20 mouse cellular contexts compared by ENCODE assay signal in genomic region chr2:179520941-179521340, GRCm38 (mm10).
A peak's percentile ranks its signal among the peaks of the same experiment; 100 is the strongest.
DNase-seq lines count a peak whose midpoint lies in the region; ATAC-seq and TF ChIP-seq lines count a peak whose summit lies in the region.
"Had no signal": no experiment of that assay in that cellular context is flagged by ENCODE, and none has a peak within 500 bp of the region (broad histone marks: within the 10 kb centered on the region; RNA-seq: fewer than 3 reads in every experiment).

No protein-coding gene starts in this region.

- H3K27me3 ChIP-seq in forebrain, embryonic 10.5 days (ENCODE audit: poor library complexity, severe bottlenecking): peaks cover 23% of the 10 kb centered on the region
- H3K27me3 ChIP-seq in forebrain, embryonic 16.5 days (replicated peaks; ENCODE audit: control insufficient read depth, insufficient read depth, low read length): no peaks in the 10 kb centered on the region
- H3K27me3 ChIP-seq in limb, embryonic 12.5 days: peaks cover 8% of the 10 kb centered on the region; the same call in 1 of the 2 replicates
- H3K27me3 ChIP-seq in limb, embryonic 10.5 days (ENCODE audit: low read depth, poor library complexity, severe bottlenecking): no peaks in the 10 kb centered on the region
- H3K27me3 ChIP-seq: hindbrain, embryonic 15.5 days had no signal

- no peak overlapping the region for H3K4me3 ChIP-seq in forebrain, embryonic 10.5 days
- no peak overlapping the region for H3K4me3 ChIP-seq in forebrain, embryonic 16.5 days (replicated peaks; ENCODE audit: low read length)
- no peak overlapping the region for H3K4me3 ChIP-seq in limb, embryonic 12.5 days (replicated peaks)
- no peak overlapping the region for H3K4me3 ChIP-seq in limb, embryonic 10.5 days
- 0 out of 4 replicates have a peak overlapping the region, but pooled peaks of 1 of the 2 experiments have one; percentile 0 for H3K4me3 ChIP-seq in ES-E14 (ENCODE audit: insufficient read depth in 1 of 2, low read depth in 1 of 2, low read length in 2 of 2, poor library complexity in 1 of 2, severe bottlenecking in 1 of 2)
- H3K4me3 ChIP-seq: embryonic facial prominence, embryonic 10.5 days; heart, adult 2 months; heart, embryonic 12.5 days; hindbrain, embryonic 15.5 days had no signal

- peak overlapping the region; percentile 80 for H3K27ac ChIP-seq in forebrain, embryonic 10.5 days
- no peak overlapping the region for H3K27ac ChIP-seq in forebrain, embryonic 16.5 days (ENCODE audit: low read length)
- H3K27ac ChIP-seq in limb, embryonic 12.5 days: 0 out of 2 replicates have a peak overlapping the region, but pooled peaks have one; percentile 7
- H3K27ac ChIP-seq in limb, embryonic 10.5 days: no peak overlapping the region; the same call in 1 of the 2 replicates
- H3K27ac ChIP-seq in ES-E14 (ENCODE audit: insufficient read depth, low read depth, low read length, poor library complexity, severe bottlenecking): no peak overlapping the region
- H3K27ac ChIP-seq: embryonic facial prominence, embryonic 10.5 days; heart, adult 2 months; hindbrain, embryonic 15.5 days had no signal

- 72% methylated on average over 6 of the region's 6 CpGs for WGBS in forebrain, embryonic 10.5 days
- 78% methylated on average over 6 of the region's 6 CpGs for WGBS in forebrain, embryonic 16.5 days
- 83% methylated on average over 6 of the region's 6 CpGs for WGBS in limb, embryonic 12.5 days
- 85% methylated on average over 6 of the region's 6 CpGs for WGBS in limb, embryonic 10.5 days

- no peak overlapping the region for H3K4me2 ChIP-seq in forebrain, embryonic 16.5 days (ENCODE audit: low read length)
- no peak overlapping the region for H3K4me2 ChIP-seq in limb, embryonic 12.5 days
- H3K4me2 ChIP-seq: heart, embryonic 12.5 days; hindbrain, embryonic 15.5 days had no signal

- H3K9me3 ChIP-seq in forebrain, embryonic 10.5 days: peaks cover 2% of the 10 kb centered on the region; the same call in 1 of the 2 replicates
- H3K9me3 ChIP-seq in forebrain, embryonic 16.5 days (ENCODE audit: control insufficient read depth, low read length): no peaks in the 10 kb centered on the region
- no peaks in the 10 kb centered on the region for H3K9me3 ChIP-seq in limb, embryonic 12.5 days
- no peaks in the 10 kb centered on the region for H3K9me3 ChIP-seq in limb, embryonic 10.5 days (replicated peaks)
- no peaks in the 10 kb centered on the region for H3K9me3 ChIP-seq in ES-E14 (ENCODE audit: control insufficient read depth, insufficient read depth, low read depth, low read length)
- H3K9me3 ChIP-seq: embryonic facial prominence, embryonic 10.5 days; heart, embryonic 12.5 days; hindbrain, embryonic 15.5 days had no signal

- intact Hi-C loops in gastrocnemius, postnatal 36 days (cut with DNase I): no loop called here

- ATAC-seq in forebrain, embryonic 16.5 days: no peak
- no peak for ATAC-seq in limb, embryonic 12.5 days (ENCODE audit: insufficient number of reproducible peaks, insufficient read depth, low FRiP score, low TSS enrichment, low read depth)
- ATAC-seq: CD4-positive, CD25-positive, alpha-beta regulatory T cell, adult 4 months; inflammation-experienced regulatory T-cells, adult 6 months; intestine, postnatal 0 days had no signal

- DNase-seq in forebrain, embryonic 10.5 days (ENCODE audit: extremely low spot score, low spot score): no peak
- DNase-seq in limb, embryonic 10.5 days (ENCODE audit: low spot score): no peak
- DNase-seq in ES-E14 (ENCODE audit: low read depth, low spot score): no peak
- DNase-seq in gastrocnemius, postnatal 36 days: no peak
- DNase-seq in right cerebral cortex, postnatal 14 days: no peak
- DNase-seq: adrenal gland, adult 8-10 months; adrenal gland, postnatal 36 days; B cell, adult 2 months; cerebellum, adult 2 months; cerebellum, postnatal 10 days; gastrocnemius, postnatal 10 days; heart, adult 2 months had no signal

- no peak overlapping the region for H3K9ac ChIP-seq in forebrain, embryonic 16.5 days (replicated peaks; ENCODE audit: low read depth, low read length)
- no peak overlapping the region for H3K9ac ChIP-seq in limb, embryonic 12.5 days (replicated peaks)
- H3K9ac ChIP-seq in ES-E14 (ENCODE audit: insufficient read depth, low read depth, low read length, poor library complexity, severe bottlenecking): peak overlapping the region; percentile 46; the same call in 1 of the 2 replicates
- H3K9ac ChIP-seq: heart, embryonic 12.5 days; hindbrain, embryonic 15.5 days had no signal

- in situ Hi-C loops in ES-E14 (cut with MboI; ENCODE audit: low sequenced_read_pairs in 2 of 2, unreplicated experiment in 2 of 2): no loop called here

- peaks cover 3% of the 10 kb centered on the region; the same call in 1 of the 2 replicates for H3K36me3 ChIP-seq in forebrain, embryonic 10.5 days (replicated peaks)
- H3K36me3 ChIP-seq in forebrain, embryonic 16.5 days (ENCODE audit: control insufficient read depth, insufficient read depth): no peaks in the 10 kb centered on the region
- H3K36me3 ChIP-seq in limb, embryonic 12.5 days: no peaks in the 10 kb centered on the region
- no peaks in the 10 kb centered on the region for H3K36me3 ChIP-seq in limb, embryonic 10.5 days
- no peaks in the 10 kb centered on the region for H3K36me3 ChIP-seq in ES-E14 (ENCODE audit: control insufficient read depth, insufficient read depth, low read length, poor library complexity, severe bottlenecking)
- H3K36me3 ChIP-seq: embryonic facial prominence, embryonic 10.5 days; heart, embryonic 12.5 days; hindbrain, embryonic 15.5 days had no signal

- H3K4me1 ChIP-seq in forebrain, embryonic 10.5 days: peaks cover 81% of the 10 kb centered on the region
- H3K4me1 ChIP-seq in forebrain, embryonic 16.5 days (replicated peaks; ENCODE audit: control insufficient read depth, insufficient read depth, low read length): peaks cover 39% of the 10 kb centered on the region
- peaks cover 51% of the 10 kb centered on the region for H3K4me1 ChIP-seq in limb, embryonic 12.5 days (replicated peaks)
- H3K4me1 ChIP-seq in limb, embryonic 10.5 days: peaks cover 54% of the 10 kb centered on the region
- peaks cover 9 to 39% of the 10 kb centered on the region in 2 experiments; a peak in 3 of 4 replicates for H3K4me1 ChIP-seq in ES-E14 (ENCODE audit: control insufficient read depth in 2 of 2, insufficient read depth in 2 of 2, low read length in 2 of 2, poor library complexity in 1 of 2)
- H3K4me1 ChIP-seq: heart, embryonic 12.5 days had no signal

TF ChIP-seq in ES-E14, 5 proteins besides CTCF, POLR2A, EP300 and RAD21:
- TF ChIP-seq ZC3H11A (IDR thresholded peaks at IDR 0.05; ENCODE audit: borderline replicate concordance, low read depth, low read length) (no peak), CHD2 (IDR thresholded peaks at IDR 0.05; ENCODE audit: low read depth, low read length) (no peak), MAFK (IDR thresholded peaks at IDR 0.05; ENCODE audit: insufficient read depth, low read depth, low read length) (no peak), HCFC1 (IDR thresholded peaks at IDR 0.05; ENCODE audit: borderline replicate concordance, insufficient read depth, low read length) (no peak), ZNF384 (IDR thresholded peaks at IDR 0.05; ENCODE audit: low read depth, low read length) (no peak)

Comparison
In these comparisons a context has a peak if more than half of its experiments do, and no peak if none do; other contexts are left out.
1. H3K27ac ChIP-seq: peak in forebrain, embryonic 10.5 days (single experiment) and limb, embryonic 12.5 days (single experiment); none in forebrain, embryonic 16.5 days (single experiment), limb, embryonic 10.5 days (single experiment) and ES-E14 (single experiment).